Mouse (Mus musculus) intestine, embryonic 15.5 days (tissue): ENCODE measurements around the gene Slc6a6. TPM values are rescaled to one million over a fixed set of nuclear protein-coding genes. Genes with fewer than 3 reads are reported as not detected.

Experiments used
- ATAC-seq: fragments of 200-750 bp; cut with Nextera tagmentation; 2 replicates; pipeline ENCODE4 v1.8.0; 2017; ENCODE audit warnings: moderate TSS enrichment, moderate library complexity
- H3K27ac ChIP-seq: fragments of 300-500 bp; sonication (generic); 2 replicates; pipeline ENCODE4 v1.5.1; 2015; ENCODE audit warnings: mild to moderate bottlenecking, inconsistent platforms
- H3K27me3 ChIP-seq: fragments of 300-500 bp; sonication (generic); replicated peaks from 2 replicates; pipeline ENCODE4 v1.6.1; 2015; ENCODE audit warnings: inconsistent platforms
- H3K36me3 ChIP-seq: fragments of 300-500 bp; sonication (generic); 2 replicates; pipeline ENCODE4 v1.6.1; 2015; ENCODE audit warnings: inconsistent platforms
- H3K4me1 ChIP-seq: fragments of 300-500 bp; sonication (generic); replicated peaks from 2 replicates; pipeline ENCODE4 v1.6.1; 2015; ENCODE audit warnings: inconsistent platforms
- H3K4me2 ChIP-seq: fragments of 300-500 bp; sonication (generic); replicated peaks from 2 replicates; pipeline ENCODE4 v1.6.1; 2015; ENCODE audit warnings: mild to moderate bottlenecking, inconsistent platforms
- H3K4me3 ChIP-seq: fragments of 300-500 bp; sonication (generic); replicated peaks from 2 replicates; pipeline ENCODE4 v1.5.1; 2015; ENCODE audit warnings: inconsistent platforms
- H3K9ac ChIP-seq: fragments of 300-500 bp; sonication (generic); 2 replicates; pipeline ENCODE4 v1.6.1; 2015; ENCODE audit warnings: inconsistent platforms
- H3K9me3 ChIP-seq: fragments of 300-500 bp; sonication (generic); 2 replicates; pipeline ENCODE4 v1.6.1; 2016; ENCODE audit warnings: inconsistent platforms
- WGBS: fragments of 180-500 bp; shearing (Covaris S2); methylation state at CpG from one replicate; pipeline ENCODE4 v1.1.7; 2015; 5-methylcytosine and 5-hydroxymethylcytosine counted together
- polyA plus RNA-seq: library from polyadenylated mRNA; unstranded; fragments of >200 nt; fragmentation: Nextera tagmentation; extraction: Ambion mirVana; gene quantifications from 2 replicates; pipeline ENCODE4 v1.2.1, GENCODE M21; 2015

Gene Slc6a6
- polyA plus RNA-seq, 1 experiment from 2014 or later, result 87.9 TPM

- Histone ChIP-seq H3K27me3 (no peaks in the 10 kb centered on the region), H3K9me3 (no peaks in the 10 kb centered on the region), H3K4me1 (peaks cover 21% of the 10 kb centered on the region), H3K27ac (0 out of 2 replicates have a peak overlapping the region, but pooled peaks have one; percentile 32), H3K4me3 (no peak overlapping the region), H3K9ac (no peak overlapping the region), H3K36me3 (peaks cover 20% of the 10 kb centered on the region), H3K4me2 (no peak overlapping the region)
- 59% methylated on average over 6 of the region's 6 CpGs for WGBS
- 0 out of 2 replicates have a peak, but pooled peaks have one; percentile 13 for ATAC-seq
These were observed 35.3 kb downstream of the Slc6a6 start for GRCm38 (mm10) chr6:91719042-91719747.

GRCm38 (mm10) chr6:91719865-91720533 is 36.1 kb downstream of the Slc6a6 start:
- 20% methylated on average over 9 of the region's 9 CpGs for WGBS
- no peaks in the 10 kb centered on the region for H3K9me3 ChIP-seq
- peaks cover 21% of the 10 kb centered on the region for H3K36me3 ChIP-seq
- ATAC-seq, result peak; percentile 37; the same call in 1 of the 2 replicates
- no peaks in the 10 kb centered on the region for H3K27me3 ChIP-seq
- H3K4me3 ChIP-seq, result no peak overlapping the region
- peaks cover 21% of the 10 kb centered on the region for H3K4me1 ChIP-seq
- H3K27ac ChIP-seq, result peak overlapping the region; percentile 32; the same call in 1 of the 2 replicates
- H3K9ac ChIP-seq, result no peak overlapping the region
- no peak overlapping the region for H3K4me2 ChIP-seq

- Histone ChIP-seq H3K27me3 (no peaks in the 10 kb centered on the region), H3K4me3 (no peak overlapping the region), H3K4me1 (peaks cover 21% of the 10 kb centered on the region), H3K9me3 (no peaks in the 10 kb centered on the region), H3K4me2 (no peak overlapping the region), H3K9ac (no peak overlapping the region), H3K27ac (no peak overlapping the region), H3K36me3 (peaks cover 22% of the 10 kb centered on the region)
- WGBS, result 59% methylated on average over 4 of the region's 4 CpGs
- ATAC-seq, result no peak
These were observed 36.8 kb downstream of the Slc6a6 start for GRCm38 (mm10) chr6:91720588-91721214.

- Histone ChIP-seq H3K4me2 (no peak overlapping the region), H3K4me3 (no peak overlapping the region), H3K9me3 (no peaks in the 10 kb centered on the region), H3K27ac (no peak overlapping the region), H3K9ac (no peak overlapping the region), H3K27me3 (no peaks in the 10 kb centered on the region), H3K4me1 (peaks cover 21% of the 10 kb centered on the region), H3K36me3 (peaks cover 26% of the 10 kb centered on the region)
- 63% methylated on average over 12 of the region's 12 CpGs for WGBS
- ATAC-seq, result no peak
These were observed 37.4 kb downstream of the Slc6a6 start for GRCm38 (mm10) chr6:91721215-91721701.

- Histone ChIP-seq H3K27ac (no peak overlapping the region), H3K36me3 (peaks cover 36% of the 10 kb centered on the region), H3K4me1 (peaks cover 23% of the 10 kb centered on the region), H3K27me3 (no peaks in the 10 kb centered on the region), H3K4me2 (no peak overlapping the region), H3K9ac (no peak overlapping the region), H3K4me3 (no peak overlapping the region), H3K9me3 (no peaks in the 10 kb centered on the region)
- no peak for ATAC-seq
- 45% methylated on average over 1 of the region's 1 CpGs for WGBS
These were observed 43.5 kb downstream of the Slc6a6 start for GRCm38 (mm10) chr6:91727361-91727760.

GRCm38 (mm10) chr6:91728939-91729619 is 45.2 kb downstream of the Slc6a6 start:
- Histone ChIP-seq H3K36me3 (peaks cover 21% of the 10 kb centered on the region), H3K27ac (peak overlapping the region; percentile 83), H3K27me3 (no peaks in the 10 kb centered on the region), H3K4me3 (no peak overlapping the region), H3K9ac (peak overlapping the region; percentile 10; the same call in 1 of the 2 replicates), H3K9me3 (no peaks in the 10 kb centered on the region), H3K4me1 (peaks cover 23% of the 10 kb centered on the region), H3K4me2 (no peak overlapping the region)
- peak; percentile 69 for ATAC-seq
- 40% methylated on average over 6 of the region's 6 CpGs for WGBS

DNA sequence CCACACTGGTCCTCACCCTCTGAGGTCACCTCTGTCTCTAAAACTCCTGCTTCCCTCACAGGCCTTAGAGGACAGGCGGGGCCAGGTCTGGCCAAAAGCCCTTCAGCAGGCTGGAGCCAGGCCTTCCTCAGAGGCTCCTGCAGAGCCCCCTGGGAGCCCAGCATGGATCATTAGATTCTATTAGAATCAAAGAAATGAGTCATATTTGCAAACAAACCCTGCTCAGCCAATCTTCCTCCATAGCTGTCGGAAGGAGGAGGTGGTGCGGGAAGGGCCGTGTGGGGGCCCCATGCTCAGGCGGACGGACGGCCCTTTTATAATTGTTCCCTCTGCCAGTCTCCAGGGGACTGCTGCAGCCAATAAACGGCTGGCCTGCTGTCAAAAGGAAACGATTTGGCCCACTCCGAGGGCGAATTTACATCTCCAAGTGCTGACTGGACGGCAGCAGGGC is 45.8 kb downstream of the Slc6a6 start:
- peak overlapping the region; percentile 10 for H3K9ac ChIP-seq
- no peaks in the 10 kb centered on the region for H3K27me3 ChIP-seq
- no peaks in the 10 kb centered on the region for H3K9me3 ChIP-seq
- 19% methylated on average over 12 of the region's 12 CpGs for WGBS
- H3K4me3 ChIP-seq, result no peak overlapping the region
- peak overlapping the region; percentile 83 for H3K27ac ChIP-seq
- H3K4me2 ChIP-seq, result no peak overlapping the region; the same call in 1 of the 2 replicates
- peaks cover 23% of the 10 kb centered on the region for H3K4me1 ChIP-seq
- H3K36me3 ChIP-seq, result peaks cover 16% of the 10 kb centered on the region
- ATAC-seq, result peak; percentile 80

GRCm38 (mm10) chr6:91732138-91732537 is 48.3 kb downstream of the Slc6a6 start:
- peaks cover 30% of the 10 kb centered on the region for H3K4me1 ChIP-seq
- H3K9ac ChIP-seq, result no peak overlapping the region

GRCm38 (mm10) chr6:91736471-91736870 is 52.6 kb downstream of the Slc6a6 start:
- H3K27me3 ChIP-seq, result no peaks in the 10 kb centered on the region
- H3K4me3 ChIP-seq, result no peak overlapping the region
- peaks cover 14% of the 10 kb centered on the region for H3K4me1 ChIP-seq
- no peak overlapping the region for H3K27ac ChIP-seq
- no peaks in the 10 kb centered on the region for H3K9me3 ChIP-seq
- 43% methylated on average over 5 of the region's 5 CpGs for WGBS
- H3K4me2 ChIP-seq, result no peak overlapping the region
- H3K36me3 ChIP-seq, result peaks cover 23% of the 10 kb centered on the region
- H3K9ac ChIP-seq, result 0 out of 2 replicates have a peak overlapping the region, but pooled peaks have one; percentile 10
- ATAC-seq, result no peak

More at GRCm38 (mm10) chr6:91732138-91732537, 48.3 kb downstream of the Slc6a6 start:
- no peaks in the 10 kb centered on the region for H3K9me3 ChIP-seq
- ATAC-seq, result no peak
- H3K27me3 ChIP-seq, result no peaks in the 10 kb centered on the region
- H3K27ac ChIP-seq, result no peak overlapping the region
- peaks cover 23% of the 10 kb centered on the region for H3K36me3 ChIP-seq
- WGBS, result 89% methylated on average over 11 of the region's 11 CpGs
- H3K4me3 ChIP-seq, result no peak overlapping the region
- no peak overlapping the region for H3K4me2 ChIP-seq

DNA sequence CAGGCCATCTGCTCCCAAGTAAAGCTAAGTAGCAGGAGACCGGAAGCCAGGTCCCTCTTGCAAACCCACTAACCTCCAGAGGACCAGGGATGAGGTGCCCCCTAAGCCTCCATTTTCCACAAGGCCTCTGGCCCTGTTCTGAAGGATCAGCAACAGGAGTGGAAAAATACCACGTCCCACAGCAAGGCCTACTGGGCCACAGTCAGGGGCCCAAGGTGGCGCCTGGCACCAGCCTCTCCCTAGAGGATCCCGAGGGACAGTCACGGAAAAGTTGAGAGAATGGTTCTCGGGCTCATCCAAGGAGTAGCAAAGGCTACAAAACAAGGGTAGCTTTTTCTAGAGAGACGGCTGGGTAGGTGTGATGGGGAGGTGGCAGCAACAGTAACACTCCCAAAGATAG is 53.6 kb downstream of the Slc6a6 start:
- Histone ChIP-seq H3K27ac (no peak overlapping the region), H3K4me2 (no peak overlapping the region), H3K4me1 (peaks cover 14% of the 10 kb centered on the region), H3K27me3 (no peaks in the 10 kb centered on the region), H3K9me3 (no peaks in the 10 kb centered on the region), H3K4me3 (no peak overlapping the region), H3K9ac (no peak overlapping the region), H3K36me3 (peaks cover 33% of the 10 kb centered on the region)
- ATAC-seq, result no peak
- WGBS, result 85% methylated on average over 7 of the region's 7 CpGs

- H3K9ac ChIP-seq, result no peak overlapping the region
- peaks cover 14% of the 10 kb centered on the region for H3K4me1 ChIP-seq
- peak overlapping the region; percentile 48; the same call in 1 of the 2 replicates for H3K27ac ChIP-seq
- no peak overlapping the region for H3K4me3 ChIP-seq
- H3K4me2 ChIP-seq, result no peak overlapping the region
- 36% methylated on average over 5 of the region's 5 CpGs for WGBS
- no peaks in the 10 kb centered on the region for H3K9me3 ChIP-seq
- peaks cover 36% of the 10 kb centered on the region for H3K36me3 ChIP-seq
- H3K27me3 ChIP-seq, result no peaks in the 10 kb centered on the region
- ATAC-seq, result peak; percentile 78
These were observed 54.2 kb downstream of the Slc6a6 start for GRCm38 (mm10) chr6:91738058-91738457.
